Mouse (Mus musculus) CD4-positive naive resting alpha-beta T cell, adult 57 days (primary cell): ENCODE results near the gene Gm21304. TPM values are rescaled to one million over a fixed set of nuclear protein-coding genes. Genes with fewer than 3 reads are reported as not detected.

ENCODE experiments used
- total RNA-seq: library from RNA; stranded (reverse); gene quantifications from one replicate; pipeline ENCODE4 v1.2.4, GENCODE M21; 2023

Gm21304 gene
- not detected for total RNA-seq

GRCm38 (mm10) chr10:104168215-104168614 is at the start of gene Gm21304:
Gm21304 (plus strand) TSS chr10:104168515.

GRCm38 (mm10) chr10:104142687-104143086 is 25.6 kb upstream of the Gm21304 start, which contains the start of gene Gm21293:
Gm21293 (plus strand) TSS chr10:104142987.

GRCm38 (mm10) chr10:104151197-104151596 is 17.1 kb upstream of the Gm21304 start, which contains the start of gene Gm6763:
Gm6763 (plus strand) TSS chr10:104151497.

GRCm38 (mm10) chr10:104159706-104160105 is 8.6 kb upstream of the Gm21304 start, which contains the start of gene Gm8764:
Gm8764 (plus strand) TSS chr10:104160006.

GRCm38 (mm10) chr10:104176724-104177123 is 8.4 kb downstream of the Gm21304 start, which contains the start of gene Gm21312:
Gm21312 (plus strand) TSS chr10:104177024.

GRCm38 (mm10) chr10:104185233-104185632 is 16.9 kb downstream of the Gm21304 start, which contains the start of gene Gm20765:
Gm20765 (plus strand) TSS chr10:104185533.

GRCm38 (mm10) chr10:104193742-104194141 is 25.4 kb downstream of the Gm21304 start, which contains the start of gene Gm4340:
Gm4340 (plus strand) TSS chr10:104194042.

Other genes starting within 250 kb of the Gm21304 start
- gene Gm21293, start 25.5 kb upstream of the Gm21304 start, total RNA-seq, result not detected
- not detected for gene Gm6763, start 17.0 kb upstream of the Gm21304 start, total RNA-seq
- gene Gm8764, start 8.5 kb upstream of the Gm21304 start, total RNA-seq, result not detected
- gene Gm21312, start 8.5 kb downstream of the Gm21304 start, total RNA-seq, result not detected
- gene Gm20765, start 17.0 kb downstream of the Gm21304 start, total RNA-seq, result not detected
- not detected for gene Gm4340, start 25.5 kb downstream of the Gm21304 start, total RNA-seq